8 mouse cellular contexts compared by ENCODE assay signal in genomic region chr5:120588569-120589094, GRCm38 (mm10). TPM values are rescaled to one million over a fixed set of nuclear protein-coding genes. Genes with fewer than 3 reads are reported as not detected.
DNase-seq lines count a peak whose midpoint lies in the region; ATAC-seq and TF ChIP-seq lines count a peak whose summit lies in the region.

Gene Tpcn1, minus strand, starts transcription at chr5:120588673.
Gene Iqcd, plus strand, starts transcription at chr5:120589016.

- H3K27me3 ChIP-seq in heart, embryonic 12.5 days (replicated peaks) = no peaks in the 10 kb centered on the region
- H3K27me3 ChIP-seq in kidney, postnatal 0 days (ENCODE audit: insufficient read depth, low read length) = no peaks in the 10 kb centered on the region
- no peaks in the 10 kb centered on the region for H3K27me3 ChIP-seq in liver, embryonic 11.5 days (replicated peaks; ENCODE audit: control insufficient read depth, insufficient read depth, low read length)
- H3K27me3 ChIP-seq in stomach, embryonic 14.5 days (ENCODE audit: control insufficient read depth, insufficient read depth, low read length) = no peaks in the 10 kb centered on the region

- peak within 1 kb of the TSS; percentile 93 for H3K9ac ChIP-seq in heart, embryonic 12.5 days
- peak within 1 kb of the TSS; percentile 87 for H3K9ac ChIP-seq in kidney, postnatal 0 days (ENCODE audit: low read depth, low read length)
- H3K9ac ChIP-seq in liver, embryonic 11.5 days (ENCODE audit: low read depth, low read length) = peak within 1 kb of the TSS; percentile 88
- peak within 1 kb of the TSS; percentile 47 for H3K9ac ChIP-seq in stomach, embryonic 14.5 days (replicated peaks; ENCODE audit: low read depth, low read length)

- under 1% methylated on average over 35 of the region's 35 CpGs for WGBS in heart, embryonic 12.5 days
- WGBS in kidney, postnatal 0 days = 0% methylated on average over 35 of the region's 35 CpGs
- under 1% methylated on average over 35 of the region's 35 CpGs for WGBS in liver, embryonic 11.5 days
- WGBS in stomach, embryonic 14.5 days = under 1% methylated on average over 35 of the region's 35 CpGs

- peak within 1 kb of the TSS; percentile 92 for H3K4me2 ChIP-seq in heart, embryonic 12.5 days
- peak within 1 kb of the TSS; percentile 93 for H3K4me2 ChIP-seq in kidney, postnatal 0 days (ENCODE audit: low read length)
- H3K4me2 ChIP-seq in liver, embryonic 11.5 days = peak within 1 kb of the TSS; percentile 97
- peak within 1 kb of the TSS; percentile 91 for H3K4me2 ChIP-seq in stomach, embryonic 14.5 days (replicated peaks; ENCODE audit: low read depth, low read length)

- DNase-seq in B cell, adult 2 months = peak; percentile 99
- DNase-seq in brain, adult 2 months (ENCODE audit: low read depth, low spot score) = peak; percentile 100
- DNase-seq in kidney, postnatal 0 days (ENCODE audit: low spot score) = peak; percentile 100
- DNase-seq in liver, embryonic 11.5 days (ENCODE audit: low spot score) = peak; percentile 99
- DNase-seq in naive thymus-derived CD4-positive, alpha-beta T cell, adult 2 months (ENCODE audit: low read depth) = peak; percentile 99

- peak; percentile 23; the same call in 1 of the 2 replicates for TF ChIP-seq CTCF in kidney, postnatal 0 days (IDR thresholded peaks at IDR 0.05; ENCODE audit: low read depth)

- peaks cover 27% of the 10 kb centered on the region for H3K4me1 ChIP-seq in heart, embryonic 12.5 days (replicated peaks)
- H3K4me1 ChIP-seq in kidney, postnatal 0 days (replicated peaks; ENCODE audit: insufficient read depth, low read length) = peaks cover 7% of the 10 kb centered on the region; the same call in 1 of the 2 replicates
- peaks cover 36% of the 10 kb centered on the region for H3K4me1 ChIP-seq in liver, embryonic 11.5 days (replicated peaks; ENCODE audit: control insufficient read depth, insufficient read depth, low read length)
- peaks cover 18% of the 10 kb centered on the region for H3K4me1 ChIP-seq in stomach, embryonic 14.5 days (ENCODE audit: control insufficient read depth, insufficient read depth, low read length)

- peak within 1 kb of the TSS; percentile 82 for H3K27ac ChIP-seq in heart, embryonic 12.5 days (ENCODE audit: poor library complexity, severe bottlenecking)
- peak within 1 kb of the TSS; percentile 78 for H3K27ac ChIP-seq in kidney, postnatal 0 days
- peak within 1 kb of the TSS; percentile 84 for H3K27ac ChIP-seq in liver, embryonic 11.5 days (ENCODE audit: low read depth, low read length)
- H3K27ac ChIP-seq in stomach, embryonic 14.5 days (ENCODE audit: low read length) = peak within 1 kb of the TSS; percentile 55; the same call in 1 of the 2 replicates

- peak; percentile 76 for ATAC-seq in erythroblast, adult 5-6 weeks (replicated peaks; ENCODE audit: low FRiP score, poor library complexity, severe bottlenecking)
- peak; percentile 98 for ATAC-seq in heart, embryonic 12.5 days (ENCODE audit: insufficient number of reproducible peaks, low FRiP score)
- ATAC-seq in kidney, postnatal 0 days (replicated peaks; ENCODE audit: low FRiP score, low read depth) = peak; percentile 95
- peak; percentile 94 for ATAC-seq in liver, embryonic 11.5 days (replicated peaks; ENCODE audit: low FRiP score)
- peak; percentile 98 for ATAC-seq in stomach, embryonic 14.5 days (ENCODE audit: insufficient number of reproducible peaks, insufficient read depth, low FRiP score, low read depth)

- peaks cover 14% of the 10 kb centered on the region for H3K36me3 ChIP-seq in heart, embryonic 12.5 days
- peaks cover 11% of the 10 kb centered on the region; the same call in 1 of the 2 replicates for H3K36me3 ChIP-seq in kidney, postnatal 0 days (ENCODE audit: insufficient read depth, low read length)
- H3K36me3 ChIP-seq in liver, embryonic 11.5 days (ENCODE audit: control insufficient read depth, insufficient read depth, low read length) = peaks cover 14% of the 10 kb centered on the region
- H3K36me3 ChIP-seq in stomach, embryonic 14.5 days (ENCODE audit: control insufficient read depth, insufficient read depth, low read length) = no peaks in the 10 kb centered on the region

- H3K9me3 ChIP-seq in heart, embryonic 12.5 days (replicated peaks) = no peaks in the 10 kb centered on the region
- no peaks in the 10 kb centered on the region for H3K9me3 ChIP-seq in kidney, postnatal 0 days (replicated peaks; ENCODE audit: low read length)
- H3K9me3 ChIP-seq in liver, embryonic 11.5 days (ENCODE audit: control insufficient read depth, low read length) = peaks cover 3% of the 10 kb centered on the region; the same call in 1 of the 2 replicates
- no peaks in the 10 kb centered on the region for H3K9me3 ChIP-seq in stomach, embryonic 14.5 days (ENCODE audit: control insufficient read depth, low read depth, low read length)

- peak within 1 kb of the TSS; percentile 93 for H3K4me3 ChIP-seq in heart, embryonic 12.5 days
- H3K4me3 ChIP-seq in kidney, postnatal 0 days (replicated peaks; ENCODE audit: low read depth, low read length) = peak within 1 kb of the TSS; percentile 89
- peak within 1 kb of the TSS; percentile 93 for H3K4me3 ChIP-seq in liver, embryonic 11.5 days (ENCODE audit: low read depth, low read length)
- peak within 1 kb of the TSS; percentile 60 for H3K4me3 ChIP-seq in stomach, embryonic 14.5 days (ENCODE audit: low read depth, low read length)

RNA-seq across cellular contexts. Expression of gene Tpcn1, which starts in this region (rescaled TPM):
- 199 and 213 TPM in 2 replicates for total RNA-seq in erythroblast, adult 5-6 weeks (2015; ENCODE audit: low replicate concordance)
- 147 and 161 TPM in 2 replicates for total RNA-seq in erythroblast, adult 5-6 weeks (2017; ENCODE audit: low replicate concordance)
- polyA plus RNA-seq in heart, embryonic 12.5 days (2016; fragmentation: Nextera tagmentation; extraction: Ambion mirVana) = 17.1 and 17.3 TPM in 2 replicates
- 34.6 and 35.4 TPM in 2 replicates for polyA plus RNA-seq in kidney, postnatal 0 days (2015; fragmentation: Nextera tagmentation; extraction: Ambion mirVana)
- polyA plus RNA-seq in liver, embryonic 11.5 days (2014; fragmentation: Nextera tagmentation; extraction: Ambion mirVana) = 27.4 and 29.7 TPM in 2 replicates
- polyA plus RNA-seq in stomach, embryonic 14.5 days (2014; fragmentation: Nextera tagmentation; extraction: Ambion mirVana) = 24.0 and 26.5 TPM in 2 replicates

RNA-seq across cellular contexts. Expression of gene Iqcd, which starts in this region (rescaled TPM):
- 3.8 and 10.4 TPM in 2 replicates for total RNA-seq in erythroblast, adult 5-6 weeks (2015; ENCODE audit: low replicate concordance)
- 15.2 and 21.7 TPM in 2 replicates for total RNA-seq in erythroblast, adult 5-6 weeks (2017; ENCODE audit: low replicate concordance)
- 0.19 and 0.33 TPM in 2 replicates for polyA plus RNA-seq in heart, embryonic 12.5 days (2016; fragmentation: Nextera tagmentation; extraction: Ambion mirVana)
- 1.1 and 1.4 TPM in 2 replicates for polyA plus RNA-seq in kidney, postnatal 0 days (2015; fragmentation: Nextera tagmentation; extraction: Ambion mirVana)
- 1.3 and 1.5 TPM in 2 replicates for polyA plus RNA-seq in liver, embryonic 11.5 days (2014; fragmentation: Nextera tagmentation; extraction: Ambion mirVana)
- 0.54 and 0.78 TPM in 2 replicates for polyA plus RNA-seq in stomach, embryonic 14.5 days (2014; fragmentation: Nextera tagmentation; extraction: Ambion mirVana)

Comparison
In these comparisons a context has a peak if more than half of its experiments do, and no peak if none do; other contexts are left out.
1. Peak in every context shown above with its lines: DNase-seq, ATAC-seq, H3K4me3 ChIP-seq and H3K27ac ChIP-seq.